Mouse (Mus musculus) embryonic facial prominence, embryonic 14.5 days (tissue): ENCODE data around the gene Rgs19. TPM values are rescaled to one million over a fixed set of nuclear protein-coding genes. Genes with fewer than 3 reads are reported as not detected.

Experiments used
- ATAC-seq: fragments of 200-750 bp; cut with Nextera tagmentation; 2 replicates; pipeline ENCODE4 v1.8.0; 2017; ENCODE audit warnings: low read depth, moderate number of reproducible peaks, moderate TSS enrichment
- DNase-seq: peaks from one replicate; pipeline ENCODE4 v3.0.0-alpha.2; 2015; ENCODE audit warnings: low spot score
- H3K27ac ChIP-seq: fragments of 300-500 bp; sonication (generic); replicated peaks from 2 replicates; pipeline ENCODE4 v1.5.1; 2014; ENCODE audit warnings: low read depth, mild to moderate bottlenecking, low read length, moderate library complexity
- H3K27me3 ChIP-seq: fragments of 300-500 bp; sonication (generic); replicated peaks from 2 replicates; pipeline ENCODE4 v1.6.1; 2014; ENCODE audit warnings: low read length; ENCODE audit not compliant: control insufficient read depth, insufficient read depth
- H3K36me3 ChIP-seq: fragments of 300-500 bp; sonication (generic); 2 replicates; pipeline ENCODE4 v1.6.1; 2014; ENCODE audit warnings: low read length, mixed read lengths; ENCODE audit not compliant: control insufficient read depth, insufficient read depth
- H3K4me1 ChIP-seq: fragments of 300-500 bp; sonication (generic); 2 replicates; pipeline ENCODE4 v1.6.1; 2014; ENCODE audit warnings: antibody characterized with exemption, low read length; ENCODE audit not compliant: control insufficient read depth, insufficient read depth
- H3K4me2 ChIP-seq: fragments of 300-500 bp; sonication (generic); 2 replicates; pipeline ENCODE4 v1.6.1; 2014; ENCODE audit warnings: low read depth, mild to moderate bottlenecking, low read length, moderate library complexity, mixed read lengths
- H3K4me3 ChIP-seq: fragments of 300-500 bp; sonication (generic); 2 replicates; pipeline ENCODE4 v1.5.1; 2014; ENCODE audit warnings: low read depth, mild to moderate bottlenecking, low read length
- H3K9ac ChIP-seq: fragments of 300-500 bp; sonication (generic); 2 replicates; pipeline ENCODE4 v1.6.1; 2014; ENCODE audit warnings: low read depth, mild to moderate bottlenecking, low read length, moderate library complexity, mixed read lengths
- H3K9me3 ChIP-seq: fragments of 300-500 bp; sonication (generic); 2 replicates; pipeline ENCODE4 v1.6.1; 2016; ENCODE audit warnings: low read length; ENCODE audit not compliant: control insufficient read depth
- WGBS: fragments of 180-500 bp; shearing (Covaris S2); extraction: QIAGEN DNeasy Blood & Tissue Kit; methylation state at CpG from one replicate; pipeline ENCODE4 v1.1.7; 2014; 5-methylcytosine and 5-hydroxymethylcytosine counted together
- polyA plus RNA-seq: library from polyadenylated mRNA; unstranded; fragments of >200 nt; fragmentation: Nextera tagmentation; extraction: Ambion mirVana; gene quantifications from 2 replicates; pipeline ENCODE4 v1.2.1, GENCODE M21; 2014

The Rgs19 gene
- polyA plus RNA-seq, 1 experiment from 2014 or later: 82.2 TPM

- Histone ChIP-seq H3K9ac (no peak overlapping the region), H3K4me1 (no peaks in the 10 kb centered on the region; the same call in 1 of the 2 replicates), H3K27ac (no peak overlapping the region), H3K4me3 (no peak overlapping the region), H3K36me3 (peaks cover 38% of the 10 kb centered on the region), H3K9me3 (no peaks in the 10 kb centered on the region), H3K4me2 (no peak overlapping the region), H3K27me3 (no peaks in the 10 kb centered on the region)
- WGBS: 88% methylated on average over 7 of the region's 7 CpGs
- ATAC-seq (no peak), DNase-seq (no peak)
Observed at GRCm38 (mm10) chr2:181658528-181658927, 35.2 kb downstream of the Rgs19 start.

GRCm38 (mm10) chr2:181657441-181657840, 36.3 kb downstream of the Rgs19 start:
- ATAC-seq: no peak
- H3K4me3 ChIP-seq: no peak overlapping the region
- 68% methylated on average over 2 of the region's 2 CpGs for WGBS
- H3K27ac ChIP-seq: no peak overlapping the region; the same call in 1 of the 2 replicates
- H3K9ac ChIP-seq: no peak overlapping the region
- no peak overlapping the region for H3K4me2 ChIP-seq
- peaks cover 49% of the 10 kb centered on the region for H3K36me3 ChIP-seq
- no peaks in the 10 kb centered on the region for H3K27me3 ChIP-seq
- H3K9me3 ChIP-seq: no peaks in the 10 kb centered on the region
- DNase-seq: peak; percentile 15
- no peaks in the 10 kb centered on the region; the same call in 1 of the 2 replicates for H3K4me1 ChIP-seq

GRCm38 (mm10) chr2:181656734-181657133, 37.0 kb downstream of the Rgs19 start, which contains the start of gene Gm29797:
Gene Gm29797, plus strand, starts transcription at chr2:181657034.
- Histone ChIP-seq H3K4me3 (no peak within 1 kb of the TSS), H3K27me3 (no peaks in the 10 kb centered on the region), H3K27ac (no peak within 1 kb of the TSS; the same call in 1 of the 2 replicates), H3K4me2 (no peak within 1 kb of the TSS), H3K9ac (no peak within 1 kb of the TSS), H3K9me3 (no peaks in the 10 kb centered on the region), H3K36me3 (peaks cover 56% of the 10 kb centered on the region), H3K4me1 (no peaks in the 10 kb centered on the region; the same call in 1 of the 2 replicates)
- 77% methylated on average over 2 of the region's 3 CpGs for WGBS
- DNase-seq (no peak), ATAC-seq (no peak)

GRCm38 (mm10) chr2:181653523-181653922, 40.3 kb downstream of the Rgs19 start:
- H3K9me3 ChIP-seq: no peaks in the 10 kb centered on the region
- H3K4me3 ChIP-seq: no peak overlapping the region
- ATAC-seq (no peak), DNase-seq (no peak)
- H3K27ac ChIP-seq: no peak overlapping the region
- 94% methylated on average over 1 of the region's 1 CpGs for WGBS
- no peaks in the 10 kb centered on the region for H3K4me1 ChIP-seq
- H3K36me3 ChIP-seq: peaks cover 88% of the 10 kb centered on the region
- H3K27me3 ChIP-seq: no peaks in the 10 kb centered on the region
- H3K4me2 ChIP-seq: no peak overlapping the region
- H3K9ac ChIP-seq: no peak overlapping the region

- no peaks in the 10 kb centered on the region for H3K27me3 ChIP-seq
- H3K9me3 ChIP-seq: no peaks in the 10 kb centered on the region
- ATAC-seq (no peak), DNase-seq (no peak)
- H3K36me3 ChIP-seq: peaks cover 93% of the 10 kb centered on the region
- no peak overlapping the region for H3K27ac ChIP-seq
- H3K9ac ChIP-seq: no peak overlapping the region
- H3K4me2 ChIP-seq: no peak overlapping the region
- no peaks in the 10 kb centered on the region for H3K4me1 ChIP-seq
- H3K4me3 ChIP-seq: no peak overlapping the region
Observed at GRCm38 (mm10) chr2:181653065-181653464, 40.7 kb downstream of the Rgs19 start.

GRCm38 (mm10) chr2:181648926-181649325, 44.9 kb downstream of the Rgs19 start:
- no peak for ATAC-seq
- Histone ChIP-seq H3K36me3 (peaks cover 99% of the 10 kb centered on the region), H3K4me1 (no peaks in the 10 kb centered on the region), H3K27me3 (no peaks in the 10 kb centered on the region), H3K27ac (no peak overlapping the region), H3K4me3 (no peak overlapping the region), H3K4me2 (no peak overlapping the region), H3K9ac (no peak overlapping the region), H3K9me3 (no peaks in the 10 kb centered on the region)
- no peak for DNase-seq
- WGBS: 87% methylated on average over 10 of the region's 10 CpGs

GRCm38 (mm10) chr2:181646626-181647472, 46.9 kb downstream of the Rgs19 start:
- H3K4me3 ChIP-seq: no peak overlapping the region
- H3K9me3 ChIP-seq: no peaks in the 10 kb centered on the region
- no peak for DNase-seq
- H3K4me2 ChIP-seq: no peak overlapping the region
- no peaks in the 10 kb centered on the region for H3K27me3 ChIP-seq
- H3K36me3 ChIP-seq: peaks cover 99% of the 10 kb centered on the region
- no peak overlapping the region for H3K9ac ChIP-seq
- ATAC-seq: no peak
- H3K4me1 ChIP-seq: no peaks in the 10 kb centered on the region
- no peak overlapping the region for H3K27ac ChIP-seq
- WGBS: 93% methylated on average over 6 of the region's 6 CpGs

- Histone ChIP-seq H3K27me3 (no peaks in the 10 kb centered on the region), H3K9me3 (no peaks in the 10 kb centered on the region), H3K4me1 (no peaks in the 10 kb centered on the region), H3K9ac (no peak overlapping the region), H3K4me3 (no peak overlapping the region), H3K27ac (no peak overlapping the region), H3K4me2 (no peak overlapping the region), H3K36me3 (peaks cover 99% of the 10 kb centered on the region)
- 68% methylated on average over 3 of the region's 3 CpGs for WGBS
- ATAC-seq (0 out of 2 replicates have a peak, but pooled peaks have one; percentile 50), DNase-seq (peak; percentile 35)
Observed at GRCm38 (mm10) chr2:181645666-181646065, 48.1 kb downstream of the Rgs19 start.

GRCm38 (mm10) chr2:181644361-181644760, 49.4 kb downstream of the Rgs19 start:
- peaks cover 99% of the 10 kb centered on the region for H3K36me3 ChIP-seq
- no peak overlapping the region for H3K4me2 ChIP-seq
- ATAC-seq (no peak), DNase-seq (peak; percentile 34)
- H3K4me3 ChIP-seq: no peak overlapping the region
- H3K27ac ChIP-seq: no peak overlapping the region
- H3K27me3 ChIP-seq: no peaks in the 10 kb centered on the region
- no peaks in the 10 kb centered on the region for H3K4me1 ChIP-seq
- H3K9ac ChIP-seq: no peak overlapping the region
- whole genome bisulfite sequencing: 88% methylated on average over 2 of the region's 2 CpGs
- H3K9me3 ChIP-seq: no peaks in the 10 kb centered on the region
